Mouse (Mus musculus): ENCODE results near the gene Foxp2. TPM values are rescaled to one million over a fixed set of nuclear protein-coding genes. Genes with fewer than 3 reads are reported as not detected.
A peak's percentile ranks its signal among the peaks of the same experiment; 100 is the strongest.

Foxp2 gene
- not detected in 2 replicates for polyA plus RNA-seq (2012; ENCODE audit: insufficient read depth, insufficient read length, low replicate concordance, missing spikeins)

- peaks cover 20% of the 10 kb centered on the region for H3K4me1 ChIP-seq (ENCODE audit: control insufficient read depth, insufficient read depth, low read length)
- TF ChIP-seq CTCF (IDR thresholded peaks at IDR 0.05; ENCODE audit: insufficient read depth, low read depth, low read length) (no peak), POLR2A (IDR thresholded peaks at IDR 0.05; ENCODE audit: insufficient read depth, low read depth, low read length) (no peak)
- H3K4me3 ChIP-seq (ENCODE audit: insufficient read depth, low read depth, low read length): peak within 1 kb of the TSS; percentile 50
- under 1% methylated on average over 80 of the region's 80 CpGs for WGBS
- no peak within 1 kb of the TSS for H3K27ac ChIP-seq (ENCODE audit: insufficient read depth, low read depth, low read length)
Observed at GRCm38 (mm10) chr6:14901183-14901970, at the start of gene Foxp2. Foxp2 (plus strand) TSS chr6:14901349.

- no peak overlapping the region for H3K4me3 ChIP-seq (ENCODE audit: insufficient read depth, low read depth, low read length)
- H3K27ac ChIP-seq (ENCODE audit: insufficient read depth, low read depth, low read length): no peak overlapping the region
- TF ChIP-seq CTCF (IDR thresholded peaks at IDR 0.05; ENCODE audit: insufficient read depth, low read depth, low read length) (no peak), POLR2A (IDR thresholded peaks at IDR 0.05; ENCODE audit: insufficient read depth, low read depth, low read length) (no peak)
- H3K4me1 ChIP-seq (ENCODE audit: control insufficient read depth, insufficient read depth, low read length): no peaks in the 10 kb centered on the region
Observed at GRCm38 (mm10) chr6:14885199-14885598, 15.9 kb upstream of the Foxp2 start.

DNA sequence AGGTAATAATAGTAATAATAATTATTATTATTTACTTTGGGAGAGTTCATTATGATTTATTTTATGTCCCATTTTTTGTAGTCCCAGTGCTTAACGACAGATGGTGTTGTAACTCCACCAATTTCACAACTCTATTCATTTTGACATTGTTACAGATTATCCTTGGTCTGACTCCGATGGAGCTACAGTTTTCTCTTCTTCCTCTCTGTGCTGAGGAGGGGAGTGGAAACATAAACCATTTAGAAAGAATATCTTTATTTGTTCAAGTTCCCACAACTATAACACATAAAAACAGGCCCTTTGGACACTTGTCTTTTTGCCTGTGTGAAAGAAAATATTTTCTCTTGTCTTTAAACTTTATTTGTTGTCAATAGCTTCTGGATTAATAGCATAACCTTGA is 4.1 kb upstream of the Foxp2 start:
- Histone ChIP-seq H3K27ac (ENCODE audit: insufficient read depth, low read depth, low read length) (no peak overlapping the region), H3K4me1 (ENCODE audit: control insufficient read depth, insufficient read depth, low read length) (peaks cover 18% of the 10 kb centered on the region), H3K4me3 (ENCODE audit: insufficient read depth, low read depth, low read length) (no peak overlapping the region)
- no peak for TF ChIP-seq POLR2A (IDR thresholded peaks at IDR 0.05; ENCODE audit: insufficient read depth, low read depth, low read length)
- 9% methylated on average over 2 of the region's 2 CpGs for WGBS

DNA sequence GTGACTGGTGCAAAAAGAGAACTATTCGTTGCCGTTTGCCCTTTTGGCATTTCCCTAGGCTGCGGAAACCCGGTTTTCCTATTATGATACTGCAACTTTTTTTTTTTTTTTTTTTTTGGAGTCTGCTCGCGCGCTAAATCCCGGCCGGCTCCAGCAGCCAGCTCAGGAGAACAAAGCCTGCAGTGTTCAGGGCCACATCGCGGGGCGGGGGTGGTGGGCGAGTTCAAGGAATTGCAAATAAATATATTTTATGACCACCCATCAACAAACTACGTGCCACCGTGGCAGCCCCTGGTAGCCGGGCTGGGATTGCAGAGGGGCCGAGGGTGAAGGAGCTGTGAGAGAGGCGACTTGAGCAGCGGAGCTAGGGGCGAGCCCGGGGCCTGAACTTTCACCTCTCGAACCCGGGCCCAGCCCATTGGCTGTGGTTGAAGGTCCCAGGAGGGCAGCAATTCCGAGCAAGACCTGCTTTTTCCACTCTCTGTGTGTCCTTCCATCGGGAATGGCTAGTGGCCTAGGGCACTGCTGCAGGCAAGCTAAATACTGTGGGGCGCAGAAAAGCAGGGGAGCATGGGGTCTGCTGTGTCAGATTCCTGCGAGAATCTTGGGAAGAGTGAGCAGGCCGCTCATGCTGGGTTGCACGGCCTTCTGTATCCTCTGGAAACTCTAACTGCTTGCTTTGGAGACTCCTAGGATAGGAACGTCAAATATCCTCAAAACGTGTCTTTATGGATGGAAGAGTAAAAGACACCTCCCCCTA is 2.9 kb upstream of the Foxp2 start:
- WGBS: 30% methylated on average over 31 of the region's 31 CpGs
- TF ChIP-seq CTCF (IDR thresholded peaks at IDR 0.05; ENCODE audit: insufficient read depth, low read depth, low read length) (no peak), POLR2A (IDR thresholded peaks at IDR 0.05; ENCODE audit: insufficient read depth, low read depth, low read length) (no peak)
- H3K27ac ChIP-seq (ENCODE audit: insufficient read depth, low read depth, low read length): no peak overlapping the region

DNA sequence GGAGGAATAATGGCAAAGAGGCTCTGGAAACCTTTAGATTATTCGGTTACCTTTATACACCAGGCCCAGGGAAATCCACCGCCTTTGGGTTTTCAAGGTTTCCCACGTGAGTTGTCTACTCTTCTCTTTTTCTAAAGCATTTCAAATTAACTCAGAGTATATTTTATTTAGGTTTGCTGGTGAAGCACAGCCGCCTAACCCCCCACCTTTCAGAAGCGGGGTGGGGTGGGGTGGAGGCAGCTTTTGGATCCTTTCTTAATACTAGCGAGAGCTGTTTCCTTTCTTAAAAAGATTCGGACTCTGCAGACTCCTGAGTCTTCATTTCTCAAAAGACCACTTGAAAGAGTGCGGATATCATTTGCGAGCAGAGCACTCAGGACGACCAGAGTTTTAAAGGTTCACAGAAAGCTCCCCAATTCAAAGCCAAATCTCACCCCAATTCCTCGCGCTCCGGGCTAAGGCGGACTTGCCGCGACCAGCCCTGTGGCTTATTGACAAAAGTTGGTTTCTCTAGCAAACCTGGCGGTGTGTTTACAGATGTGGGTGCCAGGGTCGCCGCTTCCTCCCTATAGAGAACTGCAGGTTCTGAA is 2.0 kb upstream of the Foxp2 start:
- no peak for TF ChIP-seq CTCF (IDR thresholded peaks at IDR 0.05; ENCODE audit: insufficient read depth, low read depth, low read length)
- no peak for TF ChIP-seq POLR2A (IDR thresholded peaks at IDR 0.05; ENCODE audit: insufficient read depth, low read depth, low read length)
- H3K27ac ChIP-seq (ENCODE audit: insufficient read depth, low read depth, low read length): no peak overlapping the region
- H3K4me3 ChIP-seq (ENCODE audit: insufficient read depth, low read depth, low read length): no peak overlapping the region
- WGBS: 47% methylated on average over 19 of the region's 19 CpGs
- peaks cover 20% of the 10 kb centered on the region for H3K4me1 ChIP-seq (ENCODE audit: control insufficient read depth, insufficient read depth, low read length)

More for the DNA sequence above, 2.9 kb upstream of the Foxp2 start:
- H3K4me1 ChIP-seq (ENCODE audit: control insufficient read depth, insufficient read depth, low read length): peaks cover 20% of the 10 kb centered on the region
- no peak overlapping the region for H3K4me3 ChIP-seq (ENCODE audit: insufficient read depth, low read depth, low read length)

DNA sequence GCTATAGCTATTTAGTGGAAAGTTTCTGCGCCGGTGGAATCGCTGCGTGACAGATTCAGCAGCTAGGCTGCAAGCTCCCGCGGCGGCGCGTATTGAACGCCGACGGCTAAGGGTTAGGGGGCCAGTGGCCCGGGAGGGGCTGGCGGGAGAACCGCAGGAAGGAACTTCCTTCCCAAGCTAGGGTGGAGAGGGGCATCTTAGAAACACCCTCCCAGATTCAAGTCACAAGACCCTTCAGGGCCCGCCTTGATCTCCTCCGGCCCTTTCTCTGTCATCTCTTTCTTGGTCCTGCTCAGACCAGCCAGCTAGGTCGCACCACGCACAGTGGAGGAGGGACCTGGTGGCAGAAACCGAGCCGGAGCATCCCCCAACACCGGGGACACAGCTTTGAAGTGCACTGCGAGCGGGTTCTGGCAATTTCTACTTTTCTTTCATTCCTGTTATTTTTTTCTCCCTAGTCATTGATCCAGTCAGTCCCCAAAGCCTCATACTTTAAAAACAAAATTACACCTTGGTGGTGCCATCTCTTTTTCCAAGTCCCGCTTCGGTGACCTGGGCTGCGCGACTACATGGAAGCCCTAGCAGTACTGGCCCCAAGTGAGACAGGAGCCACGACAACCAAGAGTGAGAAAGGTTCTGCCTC is 1.1 kb upstream of the Foxp2 start:
- TF ChIP-seq CTCF (IDR thresholded peaks at IDR 0.05; ENCODE audit: insufficient read depth, low read depth, low read length) (no peak), POLR2A (IDR thresholded peaks at IDR 0.05; ENCODE audit: insufficient read depth, low read depth, low read length) (no peak)
- Histone ChIP-seq H3K27ac (ENCODE audit: insufficient read depth, low read depth, low read length) (no peak overlapping the region), H3K4me1 (ENCODE audit: control insufficient read depth, insufficient read depth, low read length) (peaks cover 20% of the 10 kb centered on the region), H3K4me3 (ENCODE audit: insufficient read depth, low read depth, low read length) (peak overlapping the region; percentile 50)
- WGBS: 3% methylated on average over 29 of the region's 29 CpGs

- TF ChIP-seq CTCF (IDR thresholded peaks at IDR 0.05; ENCODE audit: insufficient read depth, low read depth, low read length) (no peak), POLR2A (IDR thresholded peaks at IDR 0.05; ENCODE audit: insufficient read depth, low read depth, low read length) (no peak)
- under 1% methylated on average over 20 of the region's 20 CpGs for WGBS
- H3K4me3 ChIP-seq (ENCODE audit: insufficient read depth, low read depth, low read length): peak overlapping the region; percentile 50
- no peak overlapping the region for H3K27ac ChIP-seq (ENCODE audit: insufficient read depth, low read depth, low read length)
- peaks cover 20% of the 10 kb centered on the region for H3K4me1 ChIP-seq (ENCODE audit: control insufficient read depth, insufficient read depth, low read length)
Observed at GRCm38 (mm10) chr6:14900579-14901021, 549 bp upstream of the Foxp2 start.

GRCm38 (mm10) chr6:14901971-14902670 is 972 bp downstream of the Foxp2 start:
- TF ChIP-seq CTCF (IDR thresholded peaks at IDR 0.05; ENCODE audit: insufficient read depth, low read depth, low read length) (no peak), POLR2A (IDR thresholded peaks at IDR 0.05; ENCODE audit: insufficient read depth, low read depth, low read length) (no peak)
- no peak overlapping the region for H3K27ac ChIP-seq (ENCODE audit: insufficient read depth, low read depth, low read length)
- 18% methylated on average over 13 of the region's 13 CpGs for WGBS

More at GRCm38 (mm10) chr6:14901971-14902670, 972 bp downstream of the Foxp2 start:
- peaks cover 20% of the 10 kb centered on the region for H3K4me1 ChIP-seq (ENCODE audit: control insufficient read depth, insufficient read depth, low read length)
- peak overlapping the region; percentile 50 for H3K4me3 ChIP-seq (ENCODE audit: insufficient read depth, low read depth, low read length)
